Mouse (Mus musculus): Measurements from ENCODE around the gene Telo2. TPM values are rescaled to one million over a fixed set of nuclear protein-coding genes. Genes with fewer than 3 reads are reported as not detected.

The Telo2 gene
- polyA plus RNA-seq, 1 experiment from 2014 or later, result 46.3 TPM

GRCm38 (mm10) chr17:25100052-25100451 lies 15.7 kb downstream of the Telo2 start:
- Histone ChIP-seq H3K27me3 (no peaks in the 10 kb centered on the region), H3K27ac (no peak overlapping the region), H3K4me2 (no peak overlapping the region), H3K4me3 (no peak overlapping the region), H3K9ac (no peak overlapping the region), H3K9me3 (no peaks in the 10 kb centered on the region), H3K4me1 (no peaks in the 10 kb centered on the region), H3K36me3 (peaks cover 72% of the 10 kb centered on the region)
- ATAC-seq (ENCODE audit: borderline replicate concordance, extremely low read depth, low FRiP score, low TSS enrichment), result no peak
- WGBS, result 89% methylated on average over 6 of the region's 6 CpGs

- ATAC-seq (ENCODE audit: borderline replicate concordance, extremely low read depth, low FRiP score, low TSS enrichment), result no peak
- Histone ChIP-seq H3K27ac (no peak overlapping the region), H3K9ac (no peak overlapping the region), H3K9me3 (no peaks in the 10 kb centered on the region), H3K36me3 (peaks cover 42% of the 10 kb centered on the region), H3K27me3 (no peaks in the 10 kb centered on the region), H3K4me1 (no peaks in the 10 kb centered on the region), H3K4me3 (no peak overlapping the region), H3K4me2 (no peak overlapping the region)
- 83% methylated on average over 2 of the region's 2 CpGs for WGBS
Observed at GRCm38 (mm10) chr17:25096221-25096620, 19.5 kb downstream of the Telo2 start.

- H3K4me3 ChIP-seq, result no peak overlapping the region
- no peak overlapping the region for H3K9ac ChIP-seq
- 91% methylated on average over 10 of the region's 10 CpGs for WGBS
- H3K27ac ChIP-seq, result no peak overlapping the region
- no peaks in the 10 kb centered on the region for H3K4me1 ChIP-seq
- ATAC-seq (ENCODE audit: borderline replicate concordance, extremely low read depth, low FRiP score, low TSS enrichment), result no peak
- no peaks in the 10 kb centered on the region for H3K9me3 ChIP-seq
- no peaks in the 10 kb centered on the region for H3K27me3 ChIP-seq
- peaks cover 6% of the 10 kb centered on the region; the same call in 1 of the 2 replicates for H3K36me3 ChIP-seq
- H3K4me2 ChIP-seq, result no peak overlapping the region
Observed at GRCm38 (mm10) chr17:25090450-25090849, 25.3 kb downstream of the Telo2 start.

GRCm38 (mm10) chr17:25089158-25089557 lies 26.6 kb downstream of the Telo2 start:
- WGBS, result 82% methylated on average over 10 of the region's 10 CpGs
- H3K27me3 ChIP-seq, result no peaks in the 10 kb centered on the region
- H3K27ac ChIP-seq, result no peak overlapping the region
- peak; percentile 10; the same call in 1 of the 2 replicates for ATAC-seq (ENCODE audit: borderline replicate concordance, extremely low read depth, low FRiP score, low TSS enrichment)
- H3K9me3 ChIP-seq, result no peaks in the 10 kb centered on the region
- no peak overlapping the region for H3K4me2 ChIP-seq
- H3K4me3 ChIP-seq, result no peak overlapping the region
- H3K36me3 ChIP-seq, result peaks cover 6% of the 10 kb centered on the region; the same call in 1 of the 2 replicates
- no peak overlapping the region for H3K9ac ChIP-seq
- H3K4me1 ChIP-seq, result peaks cover 10% of the 10 kb centered on the region

- H3K36me3 ChIP-seq, result no peaks in the 10 kb centered on the region
- H3K9ac ChIP-seq, result no peak overlapping the region
- WGBS, result 76% methylated on average over 7 of the region's 7 CpGs
- H3K27ac ChIP-seq, result no peak overlapping the region
- H3K4me2 ChIP-seq, result no peak overlapping the region
- H3K9me3 ChIP-seq, result no peaks in the 10 kb centered on the region
- H3K4me3 ChIP-seq, result no peak overlapping the region
- no peaks in the 10 kb centered on the region for H3K27me3 ChIP-seq
- H3K4me1 ChIP-seq, result peaks cover 32% of the 10 kb centered on the region
- ATAC-seq (ENCODE audit: borderline replicate concordance, extremely low read depth, low FRiP score, low TSS enrichment), result no peak
Observed at GRCm38 (mm10) chr17:25086724-25087123, 29.0 kb downstream of the Telo2 start.

GRCm38 (mm10) chr17:25084835-25085385 lies 30.9 kb downstream of the Telo2 start:
- Histone ChIP-seq H3K9me3 (no peaks in the 10 kb centered on the region), H3K9ac (no peak overlapping the region), H3K36me3 (no peaks in the 10 kb centered on the region), H3K4me1 (peaks cover 38% of the 10 kb centered on the region), H3K4me2 (no peak overlapping the region), H3K4me3 (no peak overlapping the region), H3K27me3 (no peaks in the 10 kb centered on the region), H3K27ac (peak overlapping the region; percentile 97)
- WGBS, result 72% methylated on average over 13 of the region's 13 CpGs
- no peak for ATAC-seq (ENCODE audit: borderline replicate concordance, extremely low read depth, low FRiP score, low TSS enrichment)

- Histone ChIP-seq H3K4me1 (peaks cover 41% of the 10 kb centered on the region), H3K36me3 (no peaks in the 10 kb centered on the region), H3K9ac (no peak within 1 kb of the TSS), H3K4me2 (peak within 1 kb of the TSS; percentile 61), H3K4me3 (no peak within 1 kb of the TSS), H3K27me3 (no peaks in the 10 kb centered on the region), H3K27ac (peak within 1 kb of the TSS; percentile 97), H3K9me3 (no peaks in the 10 kb centered on the region)
- 19% methylated on average over 7 of the region's 7 CpGs for WGBS
- ATAC-seq (ENCODE audit: borderline replicate concordance, extremely low read depth, low FRiP score, low TSS enrichment), result peak; percentile 83
Observed at GRCm38 (mm10) chr17:25083444-25083931, 32.3 kb downstream of the Telo2 start, which contains the start of gene Tmem204. Gene Tmem204, minus strand, starts transcription at chr17:25083591.

GRCm38 (mm10) chr17:25082887-25083286 lies 32.9 kb downstream of the Telo2 start:
- Histone ChIP-seq H3K9ac (no peak overlapping the region), H3K4me3 (no peak overlapping the region)

GRCm38 (mm10) chr17:25082081-25082847 lies 33.5 kb downstream of the Telo2 start:
- WGBS, result 30% methylated on average over 14 of the region's 14 CpGs
- Histone ChIP-seq H3K27ac (peak overlapping the region; percentile 97), H3K4me1 (peaks cover 50% of the 10 kb centered on the region), H3K36me3 (no peaks in the 10 kb centered on the region), H3K4me2 (peak overlapping the region; percentile 61), H3K4me3 (peak overlapping the region; percentile 44; the same call in 1 of the 2 replicates), H3K9me3 (no peaks in the 10 kb centered on the region), H3K27me3 (no peaks in the 10 kb centered on the region), H3K9ac (no peak overlapping the region)
- peak; percentile 83 for ATAC-seq (ENCODE audit: borderline replicate concordance, extremely low read depth, low FRiP score, low TSS enrichment)

More at GRCm38 (mm10) chr17:25082887-25083286, 32.9 kb downstream of the Telo2 start:
- H3K36me3 ChIP-seq, result no peaks in the 10 kb centered on the region
- no peak for ATAC-seq (ENCODE audit: borderline replicate concordance, extremely low read depth, low FRiP score, low TSS enrichment)
- H3K9me3 ChIP-seq, result no peaks in the 10 kb centered on the region
- H3K4me1 ChIP-seq, result peaks cover 44% of the 10 kb centered on the region
- H3K27ac ChIP-seq, result peak overlapping the region; percentile 97
- H3K4me2 ChIP-seq, result peak overlapping the region; percentile 61
- 34% methylated on average over 3 of the region's 3 CpGs for WGBS
- no peaks in the 10 kb centered on the region for H3K27me3 ChIP-seq

GRCm38 (mm10) chr17:25080960-25081381 lies 34.8 kb downstream of the Telo2 start:
- H3K27ac ChIP-seq, result peak overlapping the region; percentile 97
- H3K4me1 ChIP-seq, result peaks cover 59% of the 10 kb centered on the region
- 0 out of 2 replicates have a peak, but pooled peaks have one; percentile 9 for ATAC-seq (ENCODE audit: borderline replicate concordance, extremely low read depth, low FRiP score, low TSS enrichment)
- peak overlapping the region; percentile 61 for H3K4me2 ChIP-seq
- 39% methylated on average over 11 of the region's 11 CpGs for WGBS
- no peaks in the 10 kb centered on the region for H3K27me3 ChIP-seq
- H3K9ac ChIP-seq, result peak overlapping the region; percentile 66
- no peaks in the 10 kb centered on the region for H3K9me3 ChIP-seq
- no peaks in the 10 kb centered on the region for H3K36me3 ChIP-seq
- H3K4me3 ChIP-seq, result peak overlapping the region; percentile 44

- ATAC-seq (ENCODE audit: borderline replicate concordance, extremely low read depth, low FRiP score, low TSS enrichment), result no peak
- Histone ChIP-seq H3K9ac (peak overlapping the region; percentile 66), H3K27me3 (no peaks in the 10 kb centered on the region), H3K27ac (peak overlapping the region; percentile 97), H3K4me3 (peak overlapping the region; percentile 44), H3K36me3 (no peaks in the 10 kb centered on the region), H3K4me1 (peaks cover 59% of the 10 kb centered on the region), H3K9me3 (no peaks in the 10 kb centered on the region), H3K4me2 (peak overlapping the region; percentile 61)
- WGBS, result 63% methylated on average over 13 of the region's 13 CpGs
Observed at GRCm38 (mm10) chr17:25080210-25080609, 35.6 kb downstream of the Telo2 start.

All from lung, embryonic 15.5 days (tissue).